Mouse (Mus musculus): Measurements from ENCODE around the gene Ttll3.

DNA sequence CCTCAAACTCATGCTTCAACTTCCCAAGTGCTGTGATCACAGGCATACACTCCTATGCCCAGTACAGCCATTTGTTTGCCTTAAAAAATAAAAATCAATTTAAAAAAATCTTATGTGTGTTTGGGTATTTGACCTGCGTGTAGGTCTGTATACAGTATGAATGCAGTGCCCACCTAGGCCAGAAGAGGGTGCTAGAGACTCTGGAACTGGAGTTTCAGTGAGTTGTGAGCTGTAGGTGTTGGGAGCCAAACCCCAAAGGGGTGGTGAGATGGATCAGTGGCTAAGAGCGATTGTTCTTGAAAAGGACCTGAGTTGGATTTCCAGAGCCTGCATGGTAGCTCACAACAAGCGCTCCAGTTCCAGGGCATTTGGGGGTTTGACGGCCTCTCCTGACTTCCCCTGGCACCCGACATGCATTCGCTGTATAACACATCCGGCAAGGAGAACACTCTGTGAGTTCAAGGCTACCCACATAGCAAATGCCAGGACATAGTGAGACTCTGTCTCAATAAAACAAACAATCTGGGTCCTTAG, 52.2 kb downstream of the Ttll3 start:
- TF ChIP-seq POLR2A (IDR thresholded peaks at IDR 0.05; ENCODE audit: insufficient read length, low read depth) (no peak), REST (IDR thresholded peaks at IDR 0.05; ENCODE audit: insufficient read depth, insufficient read length) (no peak), MAX (IDR thresholded peaks at IDR 0.05; ENCODE audit: low read depth) (no peak), TCF12 (IDR thresholded peaks at IDR 0.05; ENCODE audit: insufficient read depth, poor library complexity, severe bottlenecking) (no peak), E2F4 (IDR thresholded peaks at IDR 0.05; ENCODE audit: insufficient read depth) (no peak), TCF3 (IDR thresholded peaks at IDR 0.05; ENCODE audit: insufficient read length, low read depth) (no peak), POLR2AphosphoS2 (IDR thresholded peaks at IDR 0.05; ENCODE audit: insufficient read length, low read depth) (no peak), USF1 (IDR thresholded peaks at IDR 0.05; ENCODE audit: low read depth) (no peak)

Measured in myocyte (in vitro differentiated cells).